Mouse (Mus musculus) gonadal fat pad, adult 2 months (tissue): ENCODE measurements around the gene Fam89a. TPM values are rescaled to one million over a fixed set of nuclear protein-coding genes. Genes with fewer than 3 reads are reported as not detected.

Source experiments
- DNase-seq: peaks from one replicate; pipeline ENCODE4 v3.0.0-alpha.2; 2012; ENCODE audit warnings: low read depth
- polyA plus RNA-seq: library from polyadenylated mRNA; depleted of rRNA; stranded (reverse); fragments of >200 nt; gene quantifications from 2 replicates; pipeline ENCODE4 v1.2.3, GENCODE M21; 2012; rRNA removed

Fam89a gene
- 5.9 and 7.8 TPM in 2 replicates for polyA plus RNA-seq

DNA sequence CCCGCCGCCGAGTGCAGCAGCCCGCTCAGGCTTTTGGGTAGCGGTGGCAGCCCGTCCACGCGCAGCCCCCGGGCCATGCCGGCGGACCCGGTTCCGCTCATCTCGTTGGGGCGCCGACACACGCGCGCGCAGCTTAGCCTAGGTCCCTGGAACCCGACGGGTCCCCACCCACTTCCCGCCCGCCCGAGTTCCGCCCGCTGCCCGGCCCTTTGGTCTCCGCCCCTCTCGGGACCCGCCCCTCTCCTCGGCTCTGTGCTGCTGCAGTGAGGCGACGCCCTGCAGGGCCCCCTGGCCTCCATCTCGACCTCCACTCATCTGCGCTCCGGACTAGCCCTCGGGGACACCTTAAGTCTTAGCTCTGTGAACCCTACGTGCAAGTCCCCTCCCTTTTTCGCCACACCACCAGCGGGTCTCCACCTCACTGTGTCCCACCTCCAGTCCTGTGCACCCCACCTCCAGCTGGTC is at the start of gene Fam89a:
Fam89a (minus strand) TSS at position 124 of the 465 bp plus-strand sequence.
- DNase-seq, result no peak

DNA sequence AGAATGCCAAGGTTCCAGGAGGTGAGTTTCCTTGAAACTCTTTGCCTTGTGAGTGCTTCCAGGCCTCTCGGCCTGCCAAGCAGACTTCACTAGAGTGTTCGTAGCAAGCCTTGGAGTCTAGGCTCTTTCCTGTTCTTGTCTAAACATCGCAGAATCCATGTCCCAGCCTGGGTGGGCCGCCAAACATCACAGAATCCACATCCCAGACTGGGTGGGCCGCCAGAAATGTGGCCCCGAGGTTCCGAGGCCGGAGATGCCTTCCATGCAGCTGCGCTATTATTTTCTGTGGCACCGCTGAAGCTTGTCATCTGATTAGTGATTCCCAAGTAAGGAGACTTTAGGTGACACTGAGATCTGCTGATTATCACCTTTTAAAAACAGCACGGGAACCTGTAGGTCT is 48.9 kb upstream of the Fam89a start:
- DNase-seq, result no peak

DNA sequence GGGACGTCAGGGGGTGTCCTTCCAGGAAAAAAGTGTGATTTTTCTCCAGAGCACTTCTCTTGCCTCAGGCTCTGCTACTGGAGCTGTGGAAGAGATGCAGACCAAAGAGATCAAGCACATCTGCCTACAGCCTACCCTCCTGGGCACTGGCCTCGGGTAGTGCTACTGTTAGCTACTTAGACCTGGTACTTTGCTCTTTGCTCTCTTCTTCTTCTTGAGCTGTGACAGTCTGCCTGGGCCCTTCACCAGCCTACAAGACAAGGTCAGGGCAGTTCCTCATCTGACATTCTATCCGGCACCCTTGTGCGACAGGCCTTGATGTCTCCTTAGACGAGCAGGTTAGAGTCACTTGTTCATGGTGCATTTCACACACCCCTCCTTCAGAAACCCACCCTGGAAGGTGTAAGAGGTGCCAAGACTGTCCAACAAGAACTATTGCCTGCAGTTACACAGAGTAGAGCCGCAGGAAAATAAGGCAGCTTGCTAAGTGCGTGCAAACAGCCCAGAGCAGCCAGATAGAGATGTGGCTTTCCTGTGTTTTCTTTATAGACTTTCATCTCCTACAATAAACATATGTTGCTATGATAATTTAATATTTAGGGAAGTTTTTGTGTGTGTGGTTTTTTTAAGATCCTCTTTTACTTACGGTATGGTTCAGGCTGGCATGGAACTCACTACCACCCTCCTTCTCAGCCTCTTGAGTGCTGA is 44.3 kb upstream of the Fam89a start:
- no peak for DNase-seq

DNA sequence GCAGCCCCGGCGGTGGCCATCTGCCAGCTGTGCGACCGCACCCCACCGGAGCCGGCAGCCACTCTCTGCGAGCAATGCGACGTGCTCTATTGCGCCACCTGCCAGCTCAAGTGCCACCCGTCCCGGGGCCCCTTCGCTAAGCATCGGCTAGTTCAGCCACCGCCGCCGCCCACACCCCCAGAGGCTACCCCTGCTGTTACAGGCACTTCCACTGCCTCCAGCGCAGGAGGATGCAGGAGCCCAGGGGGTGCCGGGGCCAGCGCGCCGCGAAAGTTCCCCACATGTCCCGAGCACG is 42.8 kb upstream of the Fam89a start:
- DNase-seq, result no peak

DNA sequence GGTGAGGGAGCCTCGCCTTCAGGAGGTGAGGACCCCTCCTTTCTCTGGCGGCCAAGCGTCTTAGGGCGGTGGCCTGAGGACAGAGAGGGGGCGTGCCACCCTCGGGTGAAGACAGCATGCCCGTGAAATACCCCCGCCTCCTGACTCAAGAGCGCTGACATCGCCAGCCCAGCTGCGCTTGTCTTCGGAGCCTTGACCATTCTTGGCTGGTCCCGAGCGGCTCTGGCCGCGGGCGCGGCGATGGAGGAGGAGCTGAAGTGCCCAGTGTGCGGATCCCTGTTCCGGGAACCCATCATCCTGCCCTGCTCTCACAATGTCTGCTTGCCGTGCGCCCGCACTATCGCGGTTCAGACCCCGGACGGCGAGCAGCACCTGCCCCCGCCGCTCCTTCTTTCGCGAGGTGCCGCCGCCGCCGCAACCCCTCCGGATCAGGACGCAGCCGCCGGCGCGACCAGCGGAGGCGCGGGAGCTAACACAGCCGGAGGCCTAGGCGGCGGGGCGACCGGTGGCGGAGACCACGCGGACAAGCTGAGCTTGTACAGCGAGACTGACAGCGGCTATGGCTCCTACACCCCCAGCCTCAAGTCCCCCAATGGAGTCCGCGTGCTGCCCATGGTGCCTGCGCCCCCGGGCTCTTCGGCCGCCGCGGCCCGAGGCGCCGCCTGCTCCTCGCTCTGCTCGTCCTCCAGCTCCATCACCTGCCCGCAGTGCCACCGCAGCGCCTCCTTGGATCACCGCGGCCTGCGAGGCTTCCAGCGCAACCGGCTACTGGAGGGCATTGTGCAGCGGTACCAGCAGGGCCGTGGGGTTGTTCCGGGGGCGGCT is 42.2 kb upstream of the Fam89a start:
- no peak for DNase-seq

DNA sequence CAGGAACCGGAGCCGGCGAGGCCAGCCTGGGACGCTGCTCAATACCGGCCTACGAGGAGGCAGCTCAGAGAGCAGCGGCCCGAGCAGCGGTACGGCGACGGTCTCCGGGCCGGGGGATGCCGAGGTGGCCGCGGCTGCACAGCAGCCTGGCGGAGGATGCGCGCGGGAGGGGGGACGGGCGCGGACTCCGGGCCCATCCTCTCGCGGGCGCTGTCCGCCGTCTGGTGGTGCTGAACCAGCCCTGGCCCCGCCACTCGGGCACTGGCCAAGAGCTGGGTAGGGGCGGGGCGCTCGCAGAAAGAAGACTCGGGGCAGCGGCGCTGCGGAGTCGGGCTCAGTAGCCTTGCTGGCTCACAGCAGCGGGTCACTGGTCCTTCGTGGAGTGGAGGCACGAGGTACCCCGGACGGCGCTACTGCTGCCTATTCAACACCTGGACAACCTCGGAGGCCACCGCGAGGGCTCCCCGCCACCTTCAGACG is 41.6 kb upstream of the Fam89a start:
- no peak for DNase-seq

DNA sequence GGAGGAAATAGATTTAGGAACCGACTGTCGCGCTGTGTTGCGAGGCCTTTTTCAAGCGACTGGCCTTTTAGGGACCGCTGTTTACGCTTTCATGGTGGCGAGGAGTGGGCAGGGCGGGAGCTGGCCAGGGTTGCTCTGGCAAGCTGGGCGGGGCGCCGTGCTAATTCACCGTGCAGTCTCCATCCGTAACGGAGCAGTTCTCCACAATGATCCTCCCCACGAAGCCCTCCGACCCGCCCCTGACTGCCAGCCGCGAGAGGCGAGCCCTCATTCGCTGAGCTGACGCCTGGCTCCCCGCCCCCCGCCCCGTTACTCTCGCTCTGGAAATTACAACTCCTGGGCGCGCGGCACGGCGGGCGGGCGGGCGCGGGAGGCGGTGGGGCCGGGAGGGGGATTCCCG is 41.1 kb upstream of the Fam89a start, which contains the start of gene Trim67:
Trim67 (plus strand) TSS at position 385 of the 400 bp plus-strand sequence.
- no peak for DNase-seq

DNA sequence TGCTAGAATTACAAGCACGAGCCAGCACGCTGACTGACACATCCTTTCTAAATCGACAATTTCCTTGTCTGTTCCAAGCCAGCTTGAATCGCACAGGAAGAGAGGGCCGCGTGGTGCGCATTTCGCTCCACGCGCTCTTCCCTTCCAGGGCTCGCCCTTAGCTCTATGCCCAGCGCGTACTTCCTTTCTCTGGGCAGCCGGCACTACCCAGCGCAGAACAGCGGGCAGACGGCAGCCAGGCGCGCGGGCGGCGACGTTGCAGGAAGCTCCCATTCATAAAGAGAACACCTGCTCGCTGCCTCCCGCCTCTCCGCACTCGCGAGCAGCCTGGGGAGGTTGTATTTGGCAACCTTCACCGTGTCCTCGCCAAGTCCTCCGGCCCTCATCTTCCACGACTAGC is 40.6 kb upstream of the Fam89a start:
- no peak for DNase-seq

DNA sequence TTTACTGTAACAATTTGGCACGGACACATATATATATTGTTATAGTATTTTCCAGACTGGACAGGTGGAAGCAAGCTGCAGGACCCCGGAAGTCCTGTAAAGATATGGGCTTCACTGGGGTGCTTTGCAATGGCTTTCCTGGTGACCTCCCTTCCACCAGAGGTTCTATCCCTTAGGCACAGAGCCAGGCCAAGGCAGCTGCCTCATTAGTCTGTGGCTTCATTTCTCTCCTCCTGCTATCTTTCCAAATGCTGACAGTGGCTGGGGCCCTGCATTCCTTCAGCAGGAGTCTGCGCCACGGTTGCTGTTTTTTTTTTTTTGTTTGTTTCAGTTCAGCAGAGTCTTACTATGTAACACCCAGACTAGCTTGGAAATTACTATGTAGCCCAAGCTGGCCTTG is 40.1 kb upstream of the Fam89a start:
- no peak for DNase-seq

DNA sequence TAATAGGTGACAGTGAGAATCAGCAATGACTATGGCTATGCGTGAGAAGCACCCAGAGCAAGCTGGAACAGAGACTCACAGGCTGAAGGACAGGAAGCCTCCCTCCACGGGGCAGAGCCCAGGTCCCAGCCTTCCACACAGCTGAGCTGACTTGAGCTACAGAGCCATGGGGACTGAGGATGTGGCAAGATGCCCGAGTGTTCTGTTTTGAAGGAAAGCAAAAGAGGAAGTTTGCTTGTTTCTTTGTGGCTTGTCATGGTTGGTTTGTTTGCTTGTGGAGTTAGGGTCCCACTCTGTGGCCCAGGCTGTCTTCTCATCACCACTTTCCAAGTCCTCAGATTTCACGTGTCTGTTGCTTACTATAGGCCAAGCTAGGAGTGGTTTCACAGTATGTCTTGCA is 39.0 kb upstream of the Fam89a start:
- no peak for DNase-seq

DNA sequence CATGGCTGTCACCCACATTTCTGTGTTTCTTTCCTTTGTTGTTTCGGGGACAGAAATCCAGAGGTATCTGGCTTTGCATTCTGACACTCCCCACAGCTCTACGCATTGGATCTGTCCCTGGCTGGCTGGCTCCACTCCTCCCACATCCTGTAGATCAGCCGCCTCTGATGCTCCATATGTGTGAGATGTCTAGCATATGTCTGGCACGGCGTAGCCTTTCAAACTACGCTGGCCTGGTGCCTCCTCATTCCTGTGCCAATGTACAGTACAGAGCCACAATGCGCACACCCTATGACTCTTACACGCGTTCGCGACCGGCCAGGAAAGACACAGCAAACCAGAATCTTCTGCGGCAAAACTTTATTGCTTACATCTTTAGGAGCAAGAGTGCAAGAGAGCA is 33.0 kb upstream of the Fam89a start:
- DNase-seq, result no peak

DNA sequence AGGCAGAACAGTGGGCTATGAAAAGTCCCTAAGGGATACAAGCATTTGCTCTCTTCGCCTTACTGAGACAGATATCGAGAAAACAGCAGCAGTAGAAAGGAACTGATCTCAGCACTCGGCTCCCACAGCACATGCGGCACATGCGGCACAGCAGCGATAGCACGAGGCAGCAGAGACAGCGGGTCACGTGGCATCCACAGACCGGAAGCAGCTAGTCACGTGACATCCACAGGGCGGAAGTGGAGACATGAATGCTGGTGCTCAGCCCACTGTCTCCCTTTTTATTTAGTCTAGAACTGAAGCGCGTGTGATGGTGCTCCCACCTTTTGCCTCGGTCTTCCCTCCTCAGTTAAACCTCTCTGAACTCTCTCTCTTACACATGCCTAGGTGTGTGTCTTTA is 31.6 kb upstream of the Fam89a start:
- DNase-seq, result no peak

DNA sequence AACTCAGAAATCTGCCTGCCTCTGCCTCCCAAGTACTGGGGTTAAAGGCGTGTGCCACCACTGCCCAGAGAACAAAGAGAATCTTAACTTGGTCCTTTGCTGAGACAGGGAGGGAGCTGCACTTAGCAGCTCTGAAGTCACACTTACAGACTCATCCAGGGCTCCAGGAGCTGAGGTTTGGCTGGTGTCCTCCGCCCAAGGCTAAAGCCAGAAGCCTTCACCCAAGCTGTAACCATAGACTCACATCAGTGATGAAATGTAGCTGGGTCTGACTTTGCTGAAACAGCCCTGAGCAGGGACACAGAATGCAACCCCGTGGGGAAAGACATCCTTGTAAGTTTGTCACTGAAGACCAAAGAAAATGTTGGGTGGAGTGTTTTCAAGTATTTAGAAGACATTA is 30.8 kb upstream of the Fam89a start:
- no peak for DNase-seq

DNA sequence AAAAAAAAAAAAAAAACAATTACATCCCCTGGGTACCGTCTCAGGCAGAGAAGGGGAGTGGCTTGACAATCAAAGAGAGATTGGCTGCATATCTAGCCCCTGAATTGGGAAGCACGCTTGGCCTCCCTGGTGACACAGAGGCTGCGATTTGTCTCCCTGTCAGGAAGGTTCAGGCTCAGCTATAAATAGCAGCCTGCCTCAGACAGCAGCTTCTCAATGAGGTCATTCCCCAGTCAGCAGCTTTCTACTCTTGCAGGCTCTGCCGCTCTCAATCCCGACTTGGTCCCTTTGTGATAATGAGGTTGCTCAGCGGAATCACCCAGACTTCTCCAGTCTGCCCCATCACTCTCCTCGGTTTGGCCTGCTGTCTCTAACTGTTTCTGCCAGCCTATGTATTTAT is 28.6 kb upstream of the Fam89a start:
- DNase-seq, result no peak

DNA sequence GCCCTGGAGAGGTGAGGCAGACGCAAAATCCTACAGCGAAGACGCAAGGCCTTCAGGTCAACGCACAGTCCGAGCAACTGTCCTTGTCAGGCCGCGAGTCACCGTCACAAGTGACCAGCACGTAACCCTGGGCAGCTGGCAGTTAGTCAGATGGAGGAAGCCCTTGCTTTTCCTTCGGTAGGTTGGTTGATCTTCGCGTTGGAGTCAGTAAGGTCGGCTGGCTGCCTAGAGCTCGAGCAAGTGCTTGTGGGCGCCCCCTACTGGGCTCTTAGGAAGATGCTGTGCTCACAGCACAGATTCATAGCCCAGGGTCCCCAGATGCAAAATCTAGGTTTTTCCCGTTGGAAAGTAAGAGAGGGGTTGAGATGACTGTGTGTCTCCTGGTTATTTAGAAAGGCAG is 24.1 kb upstream of the Fam89a start:
- DNase-seq, result no peak

DNA sequence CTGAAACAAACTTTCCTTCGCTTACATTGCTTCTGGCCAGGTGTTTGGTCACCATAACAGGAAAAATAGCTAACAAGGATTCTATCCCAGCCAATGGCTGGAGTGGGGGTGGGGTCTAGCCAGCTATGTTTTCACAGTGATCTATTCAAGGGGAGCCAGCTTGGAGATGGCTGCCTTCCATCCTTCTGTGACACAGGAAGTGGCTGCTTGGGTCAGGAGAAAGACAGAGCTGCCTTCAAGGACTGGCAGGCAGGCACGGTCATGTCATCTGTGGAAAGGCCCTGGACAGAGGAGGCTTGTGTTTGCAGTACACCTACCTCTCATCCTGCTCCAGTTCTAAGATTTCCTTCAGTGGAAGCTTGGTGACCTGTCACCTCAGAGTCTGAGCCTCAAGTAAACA is 20.8 kb upstream of the Fam89a start:
- no peak for DNase-seq

DNA sequence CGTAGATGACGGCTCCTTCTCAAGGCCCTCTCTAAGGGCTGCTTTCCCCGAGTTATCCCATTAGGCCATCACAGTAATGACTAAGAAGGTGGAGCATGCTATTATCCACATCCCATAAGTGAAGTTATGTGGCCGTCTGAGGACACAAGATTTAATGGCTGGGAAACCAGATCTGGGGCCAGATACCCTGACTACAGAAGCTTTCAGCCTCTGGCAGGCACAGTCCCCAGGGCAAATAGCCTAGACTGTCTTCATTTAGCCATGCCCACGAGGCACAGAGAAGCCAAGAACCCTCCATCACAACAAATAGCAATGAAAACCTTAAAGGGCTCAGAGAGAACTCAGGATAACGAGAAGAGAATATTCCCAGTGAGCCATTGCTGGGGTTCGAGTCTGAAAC is 11.4 kb upstream of the Fam89a start:
- DNase-seq, result no peak

DNA sequence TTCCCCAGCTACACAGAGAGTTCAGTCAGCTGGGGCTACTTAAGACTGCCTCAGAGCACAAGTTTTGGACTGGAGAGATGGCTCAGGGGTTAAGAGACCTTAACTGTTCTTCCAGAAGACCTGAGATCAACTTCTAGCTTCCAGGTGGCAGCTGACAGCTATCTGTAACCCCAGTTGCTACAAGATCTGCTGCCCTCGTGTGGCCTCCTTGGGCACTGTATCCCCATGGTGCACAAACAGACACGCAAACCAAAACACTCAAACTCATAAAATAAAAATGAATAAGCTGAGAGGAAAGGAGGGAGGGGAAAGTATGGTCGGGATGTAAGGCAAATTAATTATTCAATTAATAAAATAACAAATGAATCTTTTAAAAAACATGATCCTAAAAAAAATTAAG is 6.9 kb upstream of the Fam89a start:
- DNase-seq, result no peak

DNA sequence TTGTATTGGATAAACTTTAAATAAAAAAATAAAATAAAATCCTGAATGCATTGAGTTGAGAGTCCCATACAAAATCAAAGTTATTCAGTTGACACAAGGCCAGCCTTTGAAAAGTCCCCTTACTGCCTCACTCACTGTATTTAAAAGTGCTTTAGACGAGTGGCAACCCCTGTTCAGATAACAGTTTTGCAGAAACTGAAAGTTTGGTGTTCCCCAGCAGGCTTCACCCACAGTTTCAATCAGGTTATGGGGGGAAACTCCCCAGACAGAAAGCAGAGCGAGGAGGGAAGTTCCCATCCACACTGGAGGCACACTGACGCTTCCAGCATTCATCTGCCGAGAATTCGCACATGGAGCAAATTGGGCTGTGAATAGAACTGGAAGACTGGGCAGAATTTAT is 5.0 kb upstream of the Fam89a start:
- DNase-seq, result no peak

DNA sequence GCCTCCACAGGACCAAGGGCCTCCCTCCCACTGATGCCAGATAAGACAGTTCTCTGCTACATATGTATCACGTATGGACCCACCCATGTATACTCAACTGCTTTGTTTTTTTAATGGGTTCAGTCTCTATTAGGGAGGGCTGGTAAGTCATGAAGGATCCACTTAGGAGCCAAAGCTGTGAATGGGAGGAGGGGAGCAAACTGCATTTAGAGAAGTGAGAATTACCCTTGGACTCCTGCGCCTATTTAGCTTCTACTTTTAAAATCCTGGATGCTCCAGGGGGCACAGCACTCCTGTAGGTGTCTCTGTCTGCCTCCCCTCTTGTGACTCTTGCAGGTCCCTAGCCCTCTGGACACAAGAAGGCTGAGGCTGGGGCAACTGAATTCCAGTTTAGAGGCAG is 4.5 kb upstream of the Fam89a start:
- DNase-seq, result no peak

DNA sequence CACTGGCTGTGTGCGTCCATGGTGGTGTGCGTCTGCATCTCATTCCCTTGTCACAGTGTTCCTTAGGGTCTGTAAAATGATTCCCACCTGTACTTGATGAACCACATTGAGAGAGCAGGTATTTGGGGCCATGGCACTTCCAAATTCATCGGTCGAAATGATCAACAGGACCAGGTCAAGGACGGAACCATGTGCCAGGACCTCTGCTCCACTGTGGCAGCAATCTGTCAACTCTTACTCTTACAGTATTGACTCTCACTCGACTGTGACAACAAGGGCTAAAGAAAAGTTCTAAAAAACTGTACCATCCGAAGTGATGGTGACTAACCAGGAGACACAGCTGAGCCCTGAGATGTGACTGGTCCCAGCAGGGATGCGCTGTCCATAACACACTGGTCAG is 3.8 kb upstream of the Fam89a start:
- DNase-seq, result no peak

DNA sequence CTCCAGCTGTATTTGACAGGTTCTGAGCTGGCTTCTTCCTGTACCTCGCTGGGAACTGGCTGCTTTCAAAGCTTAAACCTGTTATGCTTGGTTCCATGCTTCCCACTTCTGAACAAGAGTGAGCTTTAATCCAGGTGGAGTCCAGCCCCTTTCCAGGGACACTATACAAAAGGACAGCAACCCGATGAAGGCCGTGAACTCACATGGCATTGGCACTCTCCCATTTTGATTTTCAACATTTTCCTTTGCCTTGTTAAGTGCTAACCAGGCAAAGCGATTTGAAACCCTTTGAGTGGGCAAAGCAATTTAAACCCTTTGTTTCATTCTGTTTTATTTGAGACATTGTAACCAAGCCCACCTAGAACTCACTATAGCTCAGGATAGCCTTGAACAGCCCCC is 3.2 kb upstream of the Fam89a start:
- DNase-seq, result no peak

DNA sequence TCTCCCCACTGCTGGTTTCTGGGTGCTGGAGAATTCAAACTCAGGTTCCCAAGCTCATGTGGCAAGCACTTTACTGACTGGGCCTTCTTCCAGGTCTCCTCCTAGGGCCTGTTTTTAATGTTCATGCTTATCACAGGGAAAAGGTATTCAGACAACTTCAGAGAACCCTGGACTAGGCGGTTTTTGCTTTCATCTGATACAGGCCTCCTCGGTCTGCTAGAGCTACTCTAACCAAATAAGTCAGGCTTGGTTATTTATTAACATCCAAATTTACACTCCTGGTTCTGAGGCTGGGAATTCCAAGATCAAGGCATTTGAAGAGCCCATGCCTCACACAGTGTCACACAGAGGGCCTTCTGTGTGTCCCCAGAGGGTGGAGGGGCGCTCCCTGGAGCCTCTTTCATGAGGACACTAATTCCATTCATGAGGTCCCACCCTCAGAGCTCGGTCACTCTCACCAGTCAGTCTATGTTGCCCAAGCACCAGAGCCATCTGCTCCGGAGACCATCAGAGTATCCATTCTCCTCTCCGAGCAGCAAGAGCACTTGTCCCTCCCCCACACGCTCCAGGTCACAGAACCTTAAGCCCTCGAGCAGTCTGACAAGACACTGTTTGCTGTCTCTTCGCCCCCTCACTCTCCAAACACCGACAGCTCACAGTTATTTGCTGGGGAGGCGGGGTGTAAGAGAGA is 2.6 kb upstream of the Fam89a start:
- no peak for DNase-seq
